Mouse (Mus musculus): ENCODE measurements around the gene Rrnad1. TPM values are rescaled to one million over a fixed set of nuclear protein-coding genes. Genes with fewer than 3 reads are reported as not detected.

The Rrnad1 gene
- total RNA-seq (2021) = 10 to 100 TPM; 17.1 to 17.8 TPM

DNA sequence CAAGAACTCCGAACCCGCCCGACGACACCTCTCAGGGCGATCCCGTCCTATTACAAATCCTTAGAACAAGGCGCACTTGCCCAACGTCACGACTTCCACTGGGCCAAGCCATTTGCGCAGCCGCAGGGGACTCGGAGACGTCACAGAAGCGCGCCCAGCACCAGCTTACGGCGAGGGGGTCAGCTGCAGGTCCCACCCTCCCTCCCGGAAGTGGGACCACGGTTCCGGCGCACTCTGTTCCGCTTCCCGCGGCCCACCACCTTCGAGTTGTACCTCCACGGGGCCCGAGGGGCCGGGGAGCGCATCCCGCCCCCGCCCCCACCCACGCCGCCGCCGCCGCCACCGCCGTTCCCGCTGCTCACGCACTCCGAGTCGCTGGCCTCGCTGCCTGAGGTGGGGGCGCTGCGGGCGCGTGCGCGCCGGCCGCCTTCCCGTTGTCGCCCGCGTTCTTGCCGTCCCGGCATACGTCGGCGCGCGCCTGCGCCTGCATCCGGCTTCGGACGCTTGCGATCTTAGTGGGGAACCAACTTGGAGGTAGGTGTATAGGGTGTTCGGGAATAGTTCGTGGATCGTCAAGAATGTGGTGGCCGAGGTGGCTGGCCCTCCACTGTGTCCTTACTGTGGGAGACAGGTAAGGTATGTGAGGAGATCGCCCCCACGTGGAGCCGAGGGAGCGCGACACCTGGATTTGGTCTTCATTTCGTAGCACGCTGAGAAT, at the start of gene Rrnad1, which contains the start of gene Isg20l2:
Gene Rrnad1 (minus strand): TSS at position 640 of the 718 bp plus-strand sequence.
Gene Isg20l2 (plus strand): TSS at position 237 of the 718 bp plus-strand sequence.
- peak; percentile 98 for DNase-seq

DNA sequence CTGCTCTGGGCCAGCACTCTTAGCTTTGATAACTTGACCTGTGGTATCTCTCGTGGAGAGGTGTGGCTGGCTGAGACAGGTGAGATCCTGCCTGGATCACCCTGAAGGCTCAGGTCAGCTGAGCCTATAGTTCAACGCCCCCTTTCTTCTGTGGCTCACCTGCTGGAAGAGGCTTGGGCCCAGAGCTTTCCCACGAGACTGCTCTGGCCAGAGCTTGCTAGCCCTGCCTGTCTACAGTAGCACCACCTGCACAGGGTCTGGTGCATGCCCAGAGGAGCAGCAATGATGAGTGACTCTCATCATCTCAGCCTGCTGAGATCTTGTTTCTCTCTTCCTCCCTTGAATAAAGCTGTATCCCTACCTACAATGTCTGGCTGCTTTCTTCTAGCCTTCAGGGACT, 49.6 kb upstream of the Rrnad1 start:
- DNase-seq = no peak
- intact Hi-C loops (cut with DNase I) = no loop called here

More for the DNA sequence above, at the start of gene Rrnad1, which contains the start of gene Isg20l2:
- intact Hi-C loops (cut with DNase I) = no loop called here

DNA sequence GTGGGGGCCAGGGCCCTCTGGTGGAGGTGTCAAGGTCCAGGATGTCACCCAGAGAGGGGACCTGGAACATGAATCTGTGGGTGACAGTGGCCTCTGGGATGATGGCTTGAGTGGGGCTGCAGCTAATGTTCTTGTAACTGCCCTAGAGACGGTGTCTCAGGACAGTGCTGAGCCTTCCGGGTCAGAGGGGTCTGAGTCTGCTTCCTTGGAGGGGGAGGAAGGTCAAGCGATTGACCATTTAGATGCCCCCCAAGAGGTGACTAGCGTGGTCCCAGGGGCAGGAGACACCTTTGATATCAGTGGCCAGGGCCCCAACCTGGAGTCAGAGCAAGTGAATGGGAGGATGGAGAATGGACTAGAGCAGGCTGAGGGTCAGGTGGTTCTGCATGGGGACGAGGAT, 49.0 kb upstream of the Rrnad1 start:
- DNase-seq = no peak
- intact Hi-C loops (cut with DNase I) = no loop called here

DNA sequence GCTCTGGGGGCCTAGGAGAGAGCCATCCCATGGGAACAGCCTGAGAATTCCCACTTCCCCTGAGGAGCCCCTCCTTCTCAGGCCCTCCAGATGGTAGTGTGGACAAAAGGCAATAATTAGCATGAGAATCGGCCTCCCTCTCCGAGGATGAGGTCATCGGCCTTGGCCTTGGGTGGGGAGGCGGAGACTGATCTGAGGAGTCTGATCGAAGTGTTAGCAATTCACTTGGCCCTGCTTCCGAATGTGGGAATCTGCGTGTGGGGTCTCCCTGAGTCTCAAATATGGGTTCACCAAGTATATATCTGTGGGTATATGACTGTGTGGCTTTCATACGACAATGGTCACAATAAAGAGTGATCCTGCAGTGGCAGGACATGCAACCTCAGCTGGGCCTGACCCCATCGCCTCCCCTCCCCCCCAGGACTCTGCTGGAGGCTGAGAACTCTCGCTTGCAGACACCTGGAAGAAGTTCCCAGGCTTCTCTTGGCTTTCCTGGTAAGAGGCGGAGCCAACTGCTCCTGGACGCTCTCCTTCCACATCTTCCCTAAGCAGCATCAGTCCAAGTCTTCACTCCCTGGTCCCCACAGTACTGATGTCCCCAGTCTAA, 44.0 kb upstream of the Rrnad1 start:
- no peak for DNase-seq
- intact Hi-C loops (cut with DNase I) = loop anchor here (5.0 kb wide), 1 partner anchor 108 kb away; the partner anchor contains the start of gene Iqgap3

DNA sequence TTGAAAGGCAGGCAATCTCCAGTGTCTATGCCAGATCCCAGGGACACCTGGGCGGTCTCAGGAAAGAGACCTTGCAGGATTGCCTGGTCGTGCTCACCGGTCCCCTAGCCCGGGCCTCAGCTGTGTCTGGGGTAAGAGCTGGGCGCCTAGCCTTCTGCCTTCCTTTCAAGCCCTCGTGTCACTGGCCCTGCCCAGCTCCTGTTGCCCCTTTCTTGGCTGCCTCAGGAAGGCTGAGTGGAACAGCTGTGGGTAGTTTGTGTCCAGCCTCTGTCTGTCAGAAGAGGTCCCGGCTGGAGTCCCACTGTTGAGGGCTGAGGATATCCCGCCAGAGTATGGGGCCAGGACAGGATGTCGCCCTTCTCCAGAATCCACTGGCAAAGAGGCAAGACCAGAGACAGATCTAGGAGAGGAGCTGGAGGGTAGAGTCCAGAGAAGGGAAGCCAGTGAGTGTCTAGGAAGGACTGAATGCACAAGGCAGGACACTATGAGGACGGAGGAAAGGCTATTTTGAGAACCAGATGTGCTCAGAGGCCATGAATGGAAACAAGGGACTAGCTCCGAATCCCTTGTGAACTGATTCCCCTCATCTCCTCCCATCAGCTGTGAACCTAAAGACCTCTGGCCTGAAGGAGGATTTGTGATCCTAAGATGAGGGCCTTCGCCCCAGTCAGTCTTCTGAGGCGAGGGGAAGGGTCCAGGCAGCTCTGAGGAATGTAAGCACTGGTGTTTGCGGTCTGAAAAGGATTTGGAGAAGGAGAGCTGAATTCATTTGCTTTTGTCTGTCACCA, 43.3 kb upstream of the Rrnad1 start:
- intact Hi-C loops (cut with DNase I) = loop anchor here (5.0 kb wide), 1 partner anchor 109 kb away; the partner anchor contains the start of gene Iqgap3
- DNase-seq = no peak

DNA sequence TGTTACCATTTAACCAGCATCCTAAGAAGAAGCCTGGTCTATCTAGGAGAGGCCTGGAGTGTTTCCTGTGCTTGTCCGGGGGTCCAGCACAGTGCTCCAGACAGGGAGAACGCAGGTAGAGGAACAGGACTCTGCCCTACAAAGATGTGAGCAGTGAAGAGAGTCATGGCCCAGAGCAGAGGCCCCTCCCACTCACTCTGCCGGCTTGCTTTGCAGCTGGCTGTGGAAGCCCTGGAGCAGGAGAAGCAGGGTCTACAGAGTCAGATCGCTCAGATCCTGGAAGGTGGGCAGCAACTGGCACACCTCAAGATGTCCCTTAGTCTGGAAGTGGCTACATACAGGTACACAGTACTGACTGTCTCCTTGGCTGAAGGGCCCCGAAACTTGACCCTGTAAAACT, 42.3 kb upstream of the Rrnad1 start:
- intact Hi-C loops (cut with DNase I) = loop anchor here (5.0 kb wide), 1 partner anchor 110 kb away; the partner anchor contains the start of gene Iqgap3
- no peak for DNase-seq

DNA sequence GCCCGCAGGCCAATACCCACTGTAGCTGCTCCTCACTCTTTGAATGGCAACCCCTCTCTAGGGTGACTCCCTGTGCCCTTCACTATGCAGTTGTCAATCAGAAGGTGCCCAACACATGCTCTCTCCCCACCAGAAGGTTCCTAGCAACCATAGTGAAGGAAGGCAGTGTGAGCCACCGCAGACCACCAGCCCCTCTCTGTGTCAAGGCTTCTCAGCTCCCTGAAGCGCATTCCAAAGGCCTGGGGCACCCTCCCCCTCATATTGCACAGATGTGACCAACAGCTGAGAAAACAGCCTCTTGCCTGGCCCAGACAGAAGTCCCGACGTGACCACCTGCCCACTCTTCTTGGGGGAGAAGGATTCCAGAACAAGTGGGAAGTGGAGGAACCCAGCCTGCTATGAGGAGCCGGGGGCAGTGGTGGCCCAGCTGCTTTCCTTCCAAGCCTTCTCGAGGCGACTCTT, 41.7 kb upstream of the Rrnad1 start:
- no peak for DNase-seq
- intact Hi-C loops (cut with DNase I) = loop anchor here (5.0 kb wide), 1 partner anchor 110 kb away; the partner anchor contains the start of gene Iqgap3

DNA sequence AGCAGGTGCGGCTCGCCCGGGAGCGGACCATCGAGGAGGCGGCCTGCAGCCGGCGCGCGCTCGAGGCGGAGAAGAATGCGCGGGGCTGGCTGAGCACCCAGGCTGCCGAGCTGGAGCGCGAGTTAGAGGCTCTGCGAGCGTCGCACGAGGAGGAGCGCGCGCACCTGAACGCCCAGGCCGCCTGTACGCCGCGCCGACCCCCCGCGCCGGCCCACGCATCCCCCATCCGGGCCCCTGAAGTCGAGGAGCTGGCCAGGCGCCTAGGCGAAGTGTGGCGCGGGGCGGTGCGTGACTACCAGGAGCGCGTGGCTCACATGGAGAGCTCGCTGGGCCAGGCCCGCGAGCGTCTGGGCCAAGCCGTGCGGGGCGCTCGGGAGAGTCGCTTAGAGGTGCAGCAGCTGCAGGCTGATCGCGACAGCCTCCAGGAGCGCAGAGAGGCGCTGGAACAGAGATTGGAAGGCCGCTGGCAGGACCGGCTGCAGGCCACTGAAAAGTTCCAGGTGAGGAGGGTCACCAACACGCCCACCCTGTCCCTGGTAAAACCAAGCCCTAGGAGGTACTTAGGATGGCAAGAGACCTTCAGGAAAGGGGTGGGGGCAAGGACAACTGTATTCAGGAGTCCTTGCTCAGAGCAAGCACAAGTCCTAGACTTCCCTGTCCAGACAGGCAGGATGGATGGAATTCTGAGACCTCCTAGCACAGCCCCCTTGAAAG, 41.1 kb upstream of the Rrnad1 start:
- no peak for DNase-seq
- intact Hi-C loops (cut with DNase I) = loop anchor here (2.0 to 5.0 kb wide), 2 partner anchors 15 to 111 kb away; partner anchors contain the start of gene Iqgap3

DNA sequence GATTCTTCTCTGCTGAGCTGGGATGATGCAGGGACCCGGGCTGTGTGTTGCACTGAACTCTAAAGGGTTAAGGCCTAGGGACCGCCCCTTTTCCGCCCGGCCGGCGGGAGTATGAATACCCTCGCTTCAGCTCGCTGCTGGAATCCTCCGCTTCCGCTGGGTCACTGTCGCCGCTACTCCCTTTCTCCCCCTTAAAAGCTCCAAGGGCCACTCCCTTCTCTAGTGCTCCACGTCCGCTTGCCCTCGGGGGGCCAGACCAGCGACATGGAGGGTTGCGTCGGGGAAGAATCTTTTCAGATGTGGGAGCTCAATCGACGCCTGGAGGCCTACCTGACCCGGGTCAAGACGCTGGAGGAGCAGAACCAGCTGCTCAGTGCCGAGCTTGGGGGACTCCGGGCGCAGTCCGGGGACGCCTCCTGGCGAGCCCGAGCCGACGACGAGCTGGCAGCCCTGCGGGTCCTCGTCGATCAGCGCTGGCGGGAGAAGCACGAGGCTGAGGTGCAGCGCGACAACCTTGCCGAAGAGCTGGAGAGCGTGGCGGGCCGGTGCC, 40.5 kb upstream of the Rrnad1 start, which contains the start of gene Nes:
Gene Nes (plus strand): TSS at position 140 of the 550 bp plus-strand sequence.
- intact Hi-C loops (cut with DNase I) = loop anchor here (2.0 to 5.0 kb wide), 2 partner anchors 16 to 111 kb away; partner anchors contain the start of gene Iqgap3
- DNase-seq = peak; percentile 60

DNA sequence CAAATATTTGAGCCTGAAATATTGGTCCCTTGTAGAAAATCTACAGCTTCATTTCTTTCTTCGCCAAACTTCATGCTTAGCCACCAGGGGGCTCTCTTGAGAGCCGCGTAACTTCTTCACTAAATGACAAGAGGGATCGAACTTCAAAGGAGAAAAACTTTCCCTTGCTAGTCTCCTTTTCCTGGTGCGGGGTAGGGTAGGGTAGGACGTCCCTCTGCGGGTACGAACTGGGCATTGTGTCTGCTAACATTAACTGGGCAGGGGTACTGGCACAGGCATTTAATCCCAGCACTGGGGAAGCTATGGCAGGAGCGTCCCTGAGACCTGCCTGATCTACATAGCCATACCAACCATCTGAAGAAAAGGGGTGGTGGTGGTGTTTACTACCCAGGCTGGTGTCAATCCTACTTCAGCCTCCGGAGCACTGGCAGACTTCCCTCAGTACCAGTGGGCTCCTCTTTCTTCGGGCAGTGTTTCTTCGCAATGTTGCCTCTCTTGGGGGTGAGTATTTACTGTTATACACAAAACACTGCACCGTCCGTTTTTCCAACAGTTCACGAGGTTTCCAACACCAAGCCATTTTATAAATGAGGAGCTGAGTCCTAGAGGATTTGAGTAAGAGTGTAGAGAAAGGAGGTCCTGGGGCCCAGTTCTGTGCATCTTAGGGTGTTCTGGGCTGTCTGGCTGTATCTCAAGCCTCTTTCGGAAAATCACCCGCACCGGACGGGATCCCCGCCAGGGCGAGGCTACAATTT, 39.8 kb upstream of the Rrnad1 start:
- intact Hi-C loops (cut with DNase I) = loop anchor here (2.0 to 5.0 kb wide), 2 partner anchors 16 to 112 kb away; partner anchors contain the start of gene Iqgap3
- no peak for DNase-seq

DNA sequence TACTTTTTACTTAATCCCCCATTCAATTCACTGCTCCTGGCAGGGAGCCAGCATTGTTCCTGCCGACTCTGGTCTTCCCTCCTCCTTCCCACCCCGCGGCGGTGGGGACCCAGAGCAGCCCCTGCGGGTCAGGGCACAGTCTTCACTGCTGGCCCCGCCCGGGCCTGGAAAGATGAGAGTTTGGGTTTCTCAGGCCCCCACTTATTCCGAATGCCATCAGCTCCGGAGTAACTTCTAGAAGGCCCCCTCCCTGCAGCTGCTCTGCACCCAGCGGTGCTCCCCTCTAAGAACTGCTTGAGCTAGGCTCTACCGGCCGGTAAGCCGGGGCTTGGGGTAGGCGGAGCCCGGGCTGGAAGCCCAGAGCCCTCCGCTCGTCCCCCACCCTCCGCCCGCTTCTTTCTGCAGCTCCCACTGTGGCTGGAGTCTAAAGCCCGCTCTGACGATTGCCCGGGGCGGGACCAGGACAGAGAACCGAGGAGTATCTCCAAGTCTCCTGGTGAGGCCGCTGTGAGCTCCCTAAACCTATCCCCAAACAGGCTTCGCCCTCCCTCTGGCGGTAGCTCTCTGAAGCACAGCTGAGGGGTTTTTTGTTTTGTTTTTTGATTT, 30.2 kb upstream of the Rrnad1 start:
- DNase-seq = peak; percentile 95
- intact Hi-C loops (cut with DNase I) = no loop called here

DNA sequence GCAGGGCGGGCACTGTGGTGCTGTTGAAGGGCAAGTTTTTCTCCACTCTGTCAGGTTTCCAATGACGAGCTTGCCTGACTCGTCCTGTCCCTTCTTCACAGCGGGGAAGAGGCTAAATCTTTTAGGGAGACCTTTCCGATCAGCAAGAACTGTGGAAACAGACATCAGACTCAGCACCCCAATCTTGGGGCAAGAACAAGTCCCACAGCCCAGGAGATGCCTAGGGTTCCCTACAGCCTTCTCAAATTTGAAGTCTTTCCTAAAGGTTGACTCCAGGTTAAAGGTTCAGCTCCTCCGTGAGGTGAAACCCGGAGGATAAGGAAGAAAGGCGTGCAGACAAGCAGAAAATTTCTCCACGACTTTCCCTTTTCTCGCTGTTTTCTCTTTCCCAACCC, 29.7 kb upstream of the Rrnad1 start:
- intact Hi-C loops (cut with DNase I) = no loop called here
- no peak for DNase-seq

DNA sequence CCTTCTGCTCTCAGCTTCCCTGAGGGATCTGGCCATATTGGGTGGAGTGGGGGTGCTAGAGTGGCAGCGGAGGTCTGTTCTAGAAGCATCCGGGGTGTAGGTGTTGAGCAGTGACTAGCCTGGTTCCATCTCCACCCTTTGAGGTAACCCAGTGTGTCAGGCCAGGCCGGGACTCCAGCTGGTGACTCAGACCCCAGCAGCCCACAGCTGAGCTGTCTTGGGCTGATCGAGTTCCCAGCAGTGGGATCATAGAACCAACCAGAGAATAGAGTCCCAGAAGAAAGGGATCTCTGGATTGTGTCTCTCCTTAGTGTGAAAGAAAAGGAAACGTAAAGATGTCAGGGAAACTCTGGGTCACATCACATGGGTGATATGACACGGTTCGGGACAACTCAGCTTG, 28.9 kb upstream of the Rrnad1 start:
- no peak for DNase-seq
- intact Hi-C loops (cut with DNase I) = no loop called here

DNA sequence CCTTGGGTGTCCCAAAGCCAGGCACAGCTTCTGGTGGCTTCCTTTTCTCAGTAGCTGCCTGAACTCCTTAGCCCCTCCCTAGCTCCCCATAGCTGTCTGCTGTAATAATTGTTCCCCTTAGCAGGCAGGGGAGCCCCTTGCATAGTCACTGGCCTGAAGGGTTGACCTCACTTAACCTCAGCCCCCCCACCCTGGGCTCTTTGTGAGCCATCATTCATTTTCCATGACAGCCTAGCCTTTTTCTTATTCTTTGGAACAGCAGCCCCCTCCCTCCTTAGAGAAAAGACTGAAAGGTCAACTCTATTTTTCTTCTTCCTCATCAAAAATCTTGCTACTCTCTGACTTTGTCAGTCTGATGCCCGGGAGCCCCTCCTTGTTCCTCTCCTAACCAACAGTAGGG, 28.4 kb upstream of the Rrnad1 start:
- DNase-seq = no peak
- intact Hi-C loops (cut with DNase I) = no loop called here

DNA sequence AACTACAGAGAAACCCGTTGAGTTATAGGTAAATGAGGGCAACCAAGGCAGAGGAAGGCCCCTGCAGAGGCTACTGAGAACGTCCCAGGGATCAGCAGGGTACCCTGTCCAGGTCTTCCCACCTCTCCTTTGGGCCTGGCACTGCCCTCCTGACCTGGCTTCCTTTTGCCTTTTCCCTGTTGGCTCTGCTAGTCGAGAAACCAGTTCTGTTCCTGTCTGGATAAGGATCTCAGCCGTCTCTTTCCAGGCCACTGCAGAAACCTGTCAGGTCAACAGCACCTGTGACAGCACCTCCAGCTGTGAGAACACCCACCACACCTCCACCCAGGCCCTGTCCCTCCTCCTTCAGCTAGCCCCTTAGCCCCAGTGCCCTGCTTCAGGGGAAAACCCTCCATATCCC, 28.0 kb upstream of the Rrnad1 start:
- DNase-seq = no peak
- intact Hi-C loops (cut with DNase I) = no loop called here

DNA sequence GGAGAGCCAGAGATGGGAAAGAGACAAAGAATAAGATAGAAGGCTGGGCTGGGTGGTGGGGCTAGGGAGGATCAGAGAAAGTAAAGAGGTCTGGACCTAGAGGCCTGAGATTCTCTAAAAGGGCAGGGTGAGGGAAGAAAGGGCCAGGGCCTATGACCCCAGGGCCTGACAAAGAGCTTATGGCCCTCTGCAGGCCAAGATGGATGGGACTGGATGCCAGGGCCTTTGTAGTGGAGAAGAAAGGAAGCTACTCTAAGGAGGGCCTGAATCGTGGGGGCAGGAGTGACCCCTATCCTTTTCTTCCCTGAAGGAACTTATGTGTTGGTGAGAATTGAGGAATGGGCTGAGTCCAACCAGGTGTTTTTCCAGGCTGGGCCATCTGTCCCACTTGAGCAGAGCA, 27.5 kb upstream of the Rrnad1 start:
- DNase-seq = no peak
- intact Hi-C loops (cut with DNase I) = no loop called here

DNA sequence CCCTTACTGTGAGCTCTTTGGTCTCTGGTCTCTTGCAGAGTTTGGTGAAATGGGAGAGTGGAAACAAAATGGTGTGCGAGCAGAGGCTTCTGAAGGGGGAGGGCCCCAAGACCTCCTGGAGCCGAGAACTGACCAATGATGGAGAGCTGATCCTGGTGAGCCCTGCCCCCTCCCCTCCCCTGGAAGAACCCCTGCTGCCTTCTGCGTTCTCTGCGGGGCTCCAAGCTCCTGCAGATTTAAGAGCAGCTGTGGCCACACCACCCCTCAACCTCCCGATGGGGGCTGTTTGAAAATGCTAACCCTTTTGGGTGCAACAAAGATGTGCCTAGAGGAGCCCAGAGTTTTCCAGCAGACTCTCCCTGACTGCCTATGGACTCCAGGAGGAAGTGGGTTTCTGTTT, 21.9 kb upstream of the Rrnad1 start:
- DNase-seq = no peak
- intact Hi-C loops (cut with DNase I) = no loop called here

DNA sequence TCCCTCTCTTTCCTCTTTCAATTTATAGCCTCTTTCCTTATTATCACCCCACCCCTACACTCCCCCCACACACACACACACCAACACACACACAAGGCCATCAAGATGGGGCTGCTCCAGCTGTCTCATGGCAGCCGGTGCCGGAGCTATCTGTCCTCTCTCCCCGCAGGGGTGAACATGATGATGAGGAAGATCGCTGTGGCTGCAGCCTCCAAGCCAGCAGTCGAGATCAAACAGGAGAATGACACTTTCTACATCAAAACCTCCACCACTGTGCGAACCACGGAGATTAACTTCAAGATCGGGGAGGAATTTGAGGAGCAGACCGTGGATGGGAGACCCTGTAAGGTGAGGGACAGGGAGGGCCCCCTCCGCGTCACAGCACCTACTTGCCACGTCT, 21.4 kb upstream of the Rrnad1 start:
- no peak for DNase-seq
- intact Hi-C loops (cut with DNase I) = no loop called here
